Mouse (Mus musculus) lung, embryonic 14.5 days (tissue): ENCODE results near the gene Acbd4. TPM values are rescaled to one million over a fixed set of nuclear protein-coding genes. Genes with fewer than 3 reads are reported as not detected.
A peak's percentile ranks its signal among the peaks of the same experiment; 100 is the strongest.

Experiments
- ATAC-seq: fragments of 200-750 bp; cut with Nextera tagmentation; 2 replicates; pipeline ENCODE4 v1.8.0; 2017; ENCODE audit warnings: mild to moderate bottlenecking, moderate TSS enrichment, moderate library complexity; ENCODE audit not compliant: insufficient read depth
- DNase-seq: peaks from one replicate; pipeline ENCODE4 v3.0.0-alpha.2; 2015
- H3K27ac ChIP-seq: fragments of 300-500 bp; sonication (generic); 2 replicates; pipeline ENCODE4 v1.5.1; 2014; ENCODE audit warnings: low read depth, mild to moderate bottlenecking, moderate library complexity
- H3K27me3 ChIP-seq: fragments of 300-500 bp; sonication (generic); 2 replicates; pipeline ENCODE4 v1.6.1; 2014; ENCODE audit warnings: low read length, control low read depth; ENCODE audit not compliant: insufficient read depth
- H3K36me3 ChIP-seq: fragments of 300-500 bp; sonication (generic); 2 replicates; pipeline ENCODE4 v1.6.1; 2014; ENCODE audit warnings: control low read depth; ENCODE audit not compliant: insufficient read depth
- H3K4me1 ChIP-seq: fragments of 300-500 bp; sonication (generic); 2 replicates; pipeline ENCODE4 v1.6.1; 2014; ENCODE audit warnings: antibody characterized with exemption, control low read depth; ENCODE audit not compliant: insufficient read depth
- H3K4me2 ChIP-seq: fragments of 300-500 bp; sonication (generic); 2 replicates; pipeline ENCODE4 v1.6.1; 2014; ENCODE audit warnings: mild to moderate bottlenecking
- H3K4me3 ChIP-seq: fragments of 300-500 bp; sonication (generic); 2 replicates; pipeline ENCODE4 v1.5.1; 2014; ENCODE audit warnings: low read depth, low read length
- H3K9ac ChIP-seq: fragments of 300-500 bp; sonication (generic); 2 replicates; pipeline ENCODE4 v1.6.1; 2014
- H3K9me3 ChIP-seq: fragments of 300-500 bp; sonication (generic); 2 replicates; pipeline ENCODE4 v1.6.1; 2016; ENCODE audit warnings: low read depth, low read length, control low read depth
- CTCF ChIP-seq: IDR thresholded peaks from 2 replicates; pipeline ENCODE4 v1.5.1; 2016; ENCODE audit warnings: antibody characterized with exemption, low read depth
- WGBS: fragments of 180-500 bp; shearing (Covaris S2); extraction: QIAGEN DNeasy Blood & Tissue Kit; methylation state at CpG from one replicate; pipeline ENCODE4 v1.1.7; 2014; 5-methylcytosine and 5-hydroxymethylcytosine counted together
- polyA plus RNA-seq: library from polyadenylated mRNA; unstranded; fragments of >200 nt; fragmentation: Nextera tagmentation; extraction: Ambion mirVana; gene quantifications from 2 replicates; pipeline ENCODE4 v1.2.1, GENCODE M21; 2014

Gene Acbd4
- polyA plus RNA-seq, 1 experiment from 2014 or later = 11.0 TPM

- Histone ChIP-seq H3K4me3 (no peak overlapping the region), H3K9me3 (no peaks in the 10 kb centered on the region), H3K27ac (no peak overlapping the region), H3K36me3 (0 out of 2 replicates have a peak, but pooled peaks cover 9% of the 10 kb centered on the region), H3K4me2 (peak overlapping the region; percentile 65), H3K27me3 (no peaks in the 10 kb centered on the region), H3K9ac (no peak overlapping the region), H3K4me1 (peaks cover 15% of the 10 kb centered on the region)
- ATAC-seq (no peak), DNase-seq (no peak)
- no peak for TF ChIP-seq CTCF
- 77% methylated on average over 3 of the region's 3 CpGs for WGBS
Observed at GRCm38 (mm10) chr11:103134221-103134620, 32.7 kb downstream of the Acbd4 start.

GRCm38 (mm10) chr11:103136039-103136577 is 34.6 kb downstream of the Acbd4 start:
- Histone ChIP-seq H3K36me3 (0 out of 2 replicates have a peak, but pooled peaks cover 11% of the 10 kb centered on the region), H3K9me3 (no peaks in the 10 kb centered on the region), H3K27me3 (no peaks in the 10 kb centered on the region), H3K27ac (no peak overlapping the region), H3K4me2 (no peak overlapping the region), H3K4me1 (peaks cover 15% of the 10 kb centered on the region), H3K4me3 (no peak overlapping the region), H3K9ac (no peak overlapping the region)
- DNase-seq (no peak), ATAC-seq (no peak)
- TF ChIP-seq CTCF = no peak
- WGBS = 70% methylated on average over 8 of the region's 8 CpGs

GRCm38 (mm10) chr11:103139951-103140762 is 38.7 kb downstream of the Acbd4 start:
- no peak for DNase-seq
- Histone ChIP-seq H3K36me3 (0 out of 2 replicates have a peak, but pooled peaks cover 11% of the 10 kb centered on the region), H3K27me3 (no peaks in the 10 kb centered on the region), H3K27ac (peak overlapping the region; percentile 89), H3K4me2 (no peak overlapping the region), H3K4me3 (no peak overlapping the region), H3K4me1 (peaks cover 26% of the 10 kb centered on the region), H3K9me3 (no peaks in the 10 kb centered on the region), H3K9ac (peak overlapping the region; percentile 35; the same call in 1 of the 2 replicates)
- WGBS = 73% methylated on average over 14 of the region's 14 CpGs
- no peak for TF ChIP-seq CTCF
- ATAC-seq = peak; percentile 1; the same call in 1 of the 2 replicates

- Histone ChIP-seq H3K4me1 (peaks cover 26% of the 10 kb centered on the region), H3K36me3 (0 out of 2 replicates have a peak, but pooled peaks cover 11% of the 10 kb centered on the region), H3K9me3 (no peaks in the 10 kb centered on the region), H3K4me2 (no peak overlapping the region), H3K4me3 (no peak overlapping the region), H3K27me3 (no peaks in the 10 kb centered on the region), H3K9ac (peak overlapping the region; percentile 35; the same call in 1 of the 2 replicates), H3K27ac (peak overlapping the region; percentile 89)
- 49% methylated on average over 6 of the region's 6 CpGs for WGBS
- ATAC-seq = peak; percentile 1; the same call in 1 of the 2 replicates
- no peak for DNase-seq
- TF ChIP-seq CTCF = no peak
Observed at GRCm38 (mm10) chr11:103140763-103141100, 39.2 kb downstream of the Acbd4 start.

GRCm38 (mm10) chr11:103141101-103141943 is 39.8 kb downstream of the Acbd4 start:
- H3K9ac ChIP-seq = peak overlapping the region; percentile 35
- H3K4me2 ChIP-seq = no peak overlapping the region
- no peaks in the 10 kb centered on the region for H3K9me3 ChIP-seq
- no peaks in the 10 kb centered on the region for H3K27me3 ChIP-seq
- H3K4me3 ChIP-seq = no peak overlapping the region
- 0 out of 2 replicates have a peak, but pooled peaks cover 11% of the 10 kb centered on the region for H3K36me3 ChIP-seq
- WGBS = 17% methylated on average over 11 of the region's 11 CpGs
- DNase-seq (peak; percentile 82), ATAC-seq (peak; percentile 76)
- peak overlapping the region; percentile 89 for H3K27ac ChIP-seq
- no peak for TF ChIP-seq CTCF
- peaks cover 26% of the 10 kb centered on the region for H3K4me1 ChIP-seq

GRCm38 (mm10) chr11:103141944-103142255 is 40.4 kb downstream of the Acbd4 start:
- peak overlapping the region; percentile 35 for H3K9ac ChIP-seq
- TF ChIP-seq CTCF = no peak
- no peak overlapping the region for H3K4me3 ChIP-seq
- no peaks in the 10 kb centered on the region for H3K27me3 ChIP-seq
- H3K36me3 ChIP-seq = 0 out of 2 replicates have a peak, but pooled peaks cover 11% of the 10 kb centered on the region
- no peaks in the 10 kb centered on the region for H3K9me3 ChIP-seq
- H3K4me1 ChIP-seq = peaks cover 26% of the 10 kb centered on the region
- ATAC-seq = peak; percentile 10; the same call in 1 of the 2 replicates
- 7% methylated on average over 1 of the region's 1 CpGs for WGBS
- no peak overlapping the region; the same call in 1 of the 2 replicates for H3K4me2 ChIP-seq
- DNase-seq = peak; percentile 43
- peak overlapping the region; percentile 89 for H3K27ac ChIP-seq
